Mouse (Mus musculus): ENCODE data around the gene Mms22l.

Gene Mms22l

GRCm38 (mm10) chr4:24621422-24622187 is 125.4 kb downstream of the Mms22l start:
- no peak for DNase-seq

- no peak for DNase-seq
Measured at GRCm38 (mm10) chr4:24625951-24626584, 129.8 kb downstream of the Mms22l start.

GRCm38 (mm10) chr4:24626686-24627085 is 130.4 kb downstream of the Mms22l start:
- DNase-seq: no peak

GRCm38 (mm10) chr4:24627871-24628270 is 131.6 kb downstream of the Mms22l start:
- no peak for DNase-seq

- DNase-seq: no peak
Measured at GRCm38 (mm10) chr4:24630430-24630829, 134.2 kb downstream of the Mms22l start.

GRCm38 (mm10) chr4:24631177-24631911 is 135.1 kb downstream of the Mms22l start:
- no peak for DNase-seq

GRCm38 (mm10) chr4:24642306-24642705 is 146.1 kb downstream of the Mms22l start:
- DNase-seq: no peak

GRCm38 (mm10) chr4:24644735-24645134 is 148.5 kb downstream of the Mms22l start:
- DNase-seq: peak; percentile 47
